Mouse (Mus musculus): Measurements from ENCODE around the gene Anks1.

DNA sequence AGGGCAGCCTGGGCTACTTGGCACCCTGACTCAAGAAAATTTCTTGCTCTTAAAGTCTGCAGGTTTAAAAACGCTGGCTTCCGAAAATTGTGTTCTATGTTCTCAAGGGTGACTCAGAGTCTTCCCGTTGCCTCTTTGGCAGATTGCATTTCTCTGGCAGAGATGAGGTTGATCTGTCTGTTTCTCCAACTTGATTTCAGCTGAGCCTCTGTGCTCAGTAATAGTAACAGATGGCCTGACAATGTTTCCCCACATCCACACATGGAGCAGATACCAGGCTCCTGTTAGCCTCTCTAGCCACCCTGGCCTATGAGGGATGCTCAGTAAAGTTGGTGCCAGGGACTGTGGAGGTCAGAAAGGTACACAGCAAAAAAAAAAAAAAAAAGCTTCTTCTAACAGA, 37.3 kb upstream of the Anks1 start:
- TF ChIP-seq ZNF384 (IDR thresholded peaks at IDR 0.05; ENCODE audit: low read depth, low read length) (no peak), CHD2 (IDR thresholded peaks at IDR 0.05; ENCODE audit: low read depth, low read length) (no peak), HCFC1 (IDR thresholded peaks at IDR 0.05; ENCODE audit: borderline replicate concordance, insufficient read depth, low read length) (no peak), ZC3H11A (IDR thresholded peaks at IDR 0.05; ENCODE audit: borderline replicate concordance, low read depth, low read length) (no peak)
